Mouse (Mus musculus): ENCODE data around the gene Nhlh2.

Gene Nhlh2

DNA sequence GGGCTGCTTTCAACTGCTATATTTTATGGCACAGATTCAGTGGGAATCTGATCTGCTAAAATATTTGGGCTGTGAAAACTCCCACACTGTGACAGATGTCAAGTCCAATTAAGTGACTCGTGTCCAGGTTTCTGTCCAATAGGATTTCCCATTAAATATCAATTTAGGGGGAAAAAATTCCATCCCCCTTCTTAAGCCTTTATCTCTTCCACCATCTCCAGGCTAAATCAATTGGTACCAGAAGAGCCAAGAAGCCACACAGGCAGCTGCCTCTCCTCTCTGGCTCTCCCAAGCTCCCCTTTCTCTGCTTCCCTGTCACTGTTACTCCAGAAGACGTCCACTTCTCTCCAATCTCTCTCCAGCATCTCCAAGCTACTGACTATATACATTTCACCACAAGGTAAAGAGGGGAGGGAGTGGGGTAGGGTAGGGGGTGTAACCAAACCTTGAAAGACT, at the start of gene Nhlh2:
Nhlh2 (plus strand) TSS at position 151 of the 456 bp plus-strand sequence.
- DNase-seq (ENCODE audit: extremely low read depth, low read depth), result no peak

DNA sequence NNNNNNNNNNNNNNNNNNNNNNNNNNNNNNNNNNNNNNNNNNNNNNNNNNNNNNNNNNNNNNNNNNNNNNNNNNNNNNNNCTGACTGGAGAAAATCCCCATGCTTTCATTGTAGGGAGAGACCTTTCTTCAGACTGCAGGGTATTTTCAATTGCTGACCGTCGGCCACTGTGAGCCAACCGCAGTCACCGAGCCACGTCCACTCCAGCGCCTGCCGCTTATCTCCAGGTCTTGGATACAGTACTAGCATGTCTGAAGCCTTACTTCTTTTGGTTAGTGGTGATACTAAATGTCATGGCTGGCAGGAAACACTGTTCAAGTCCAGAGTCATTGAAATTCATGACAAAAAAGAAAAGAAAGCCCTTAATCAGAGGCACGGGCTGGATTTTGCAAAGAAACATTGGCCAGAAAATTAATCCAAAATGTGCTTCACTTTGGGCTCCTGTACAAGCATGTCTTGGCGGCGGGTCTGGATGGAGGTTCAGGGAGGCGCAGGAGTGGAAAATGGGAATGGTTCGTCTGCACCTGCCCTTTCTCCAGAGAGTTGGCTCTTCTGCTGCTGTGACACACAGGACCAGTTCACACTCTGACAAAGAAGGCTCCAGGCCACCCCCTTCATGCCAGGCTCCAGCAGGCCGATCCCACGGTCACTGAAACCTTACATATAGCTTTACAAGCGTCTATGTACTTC, 48.6 kb upstream of the Nhlh2 start:
- no peak for DNase-seq (ENCODE audit: extremely low read depth, low read depth)

- no peak for DNase-seq (ENCODE audit: extremely low read depth, low read depth)
Observed at GRCm38 (mm10) chr3:101963501-101963900, 46.4 kb upstream of the Nhlh2 start.

DNA sequence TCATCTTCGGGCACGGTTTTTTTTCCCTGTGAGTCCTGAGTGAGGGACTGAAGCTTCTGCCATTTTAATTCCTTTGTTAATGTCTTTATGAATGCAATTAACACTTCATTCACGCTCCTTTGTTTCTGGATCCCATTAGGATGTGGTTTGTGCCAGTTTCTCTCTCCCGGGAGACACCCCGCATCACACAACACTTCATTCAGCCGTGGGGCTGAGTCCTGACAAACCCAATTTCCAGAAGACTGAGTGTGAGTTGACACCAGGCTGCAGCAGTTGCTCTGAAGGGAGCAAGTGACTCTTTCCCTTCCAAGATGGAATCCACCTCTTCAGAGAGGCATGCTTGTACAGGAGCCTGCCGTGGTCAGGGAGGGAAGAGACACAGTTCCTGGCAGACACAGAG, 45.5 kb upstream of the Nhlh2 start:
- DNase-seq (ENCODE audit: extremely low read depth, low read depth), result no peak

DNA sequence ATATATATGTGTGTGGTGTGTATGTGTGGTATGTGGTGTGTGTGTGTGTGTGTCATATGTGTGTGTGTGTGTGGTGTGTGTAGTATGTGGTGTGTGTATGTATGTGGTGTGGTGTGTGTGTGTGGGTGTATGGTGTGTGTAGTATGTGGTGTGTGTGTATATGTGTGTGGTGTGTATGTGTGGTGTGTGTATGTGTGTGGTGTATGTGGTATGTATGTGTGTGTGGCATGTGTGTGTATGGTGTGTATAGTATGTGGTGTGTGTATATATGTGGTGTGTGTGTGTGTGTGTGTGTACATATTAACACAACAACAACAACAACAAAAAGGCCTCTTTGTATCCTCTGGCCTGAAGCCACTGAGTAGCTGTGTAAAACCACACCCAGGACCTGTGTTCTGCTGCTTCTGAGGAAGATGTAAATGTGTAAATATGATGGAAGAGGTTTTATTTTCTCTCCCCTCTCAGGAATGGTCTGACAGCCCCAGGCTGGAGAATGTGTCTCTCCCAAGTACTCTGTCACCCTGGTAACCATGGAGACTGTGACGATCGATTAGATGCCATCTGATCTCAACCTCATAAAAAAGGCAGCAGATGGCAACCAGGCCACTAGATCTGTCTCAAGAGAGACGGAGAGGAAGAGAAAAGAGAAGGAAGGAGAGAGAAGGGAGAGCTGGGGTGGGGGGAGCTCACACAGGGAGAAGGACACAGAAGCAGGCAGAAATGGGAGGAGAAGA, 42.9 kb upstream of the Nhlh2 start:
- no peak for DNase-seq (ENCODE audit: extremely low read depth, low read depth)

DNA sequence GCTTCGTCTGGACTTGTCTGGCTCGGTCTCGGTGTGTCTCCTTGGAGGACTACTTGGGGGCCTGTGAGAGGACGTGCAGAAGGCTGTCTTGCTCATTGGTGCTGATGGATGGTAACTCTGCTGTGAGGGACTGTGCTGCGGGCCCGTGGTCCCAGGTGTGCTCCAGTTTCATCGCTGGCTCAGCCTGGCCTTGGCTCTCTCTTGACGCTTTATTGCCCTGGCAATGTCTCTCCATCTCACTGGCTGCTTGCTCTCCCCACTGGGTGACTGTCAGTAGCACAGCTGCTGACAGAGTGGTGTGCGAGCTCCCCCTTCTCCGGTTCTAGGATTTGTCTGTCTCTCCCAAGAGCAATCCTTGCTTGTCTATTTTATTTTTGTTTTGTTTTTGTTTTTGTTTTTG, 34.5 kb upstream of the Nhlh2 start:
- no peak for DNase-seq (ENCODE audit: extremely low read depth, low read depth)

- no peak for DNase-seq (ENCODE audit: extremely low read depth, low read depth)
Observed at GRCm38 (mm10) chr3:101978299-101978994, 31.4 kb upstream of the Nhlh2 start.

- no peak for DNase-seq (ENCODE audit: extremely low read depth, low read depth)
Observed at GRCm38 (mm10) chr3:101983917-101984316, 26.0 kb upstream of the Nhlh2 start.

GRCm38 (mm10) chr3:101985634-101986033, 24.2 kb upstream of the Nhlh2 start:
- no peak for DNase-seq (ENCODE audit: extremely low read depth, low read depth)

- DNase-seq (ENCODE audit: extremely low read depth, low read depth), result no peak
Observed at GRCm38 (mm10) chr3:101990136-101990535, 19.7 kb upstream of the Nhlh2 start.

GRCm38 (mm10) chr3:101990995-101991516, 18.8 kb upstream of the Nhlh2 start:
- no peak for DNase-seq (ENCODE audit: extremely low read depth, low read depth)

DNA sequence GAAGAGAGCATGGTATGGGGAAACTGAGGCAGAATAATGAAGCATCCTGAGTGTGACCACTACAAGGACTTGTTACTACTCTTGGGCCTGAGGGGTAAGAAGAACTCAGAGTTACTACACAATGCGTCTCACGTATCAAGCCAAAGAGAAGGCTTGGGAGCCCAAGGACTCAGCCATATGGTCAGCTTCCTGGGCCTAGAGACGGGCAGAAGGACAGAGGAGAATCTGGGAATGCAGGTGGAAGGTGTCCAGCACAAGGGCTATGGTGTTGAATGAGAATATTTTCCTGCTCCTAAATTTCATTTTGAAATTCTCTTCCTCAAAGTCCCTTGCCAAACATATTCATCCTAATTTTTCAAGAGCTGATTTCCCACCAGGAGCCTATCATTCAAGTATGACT, 12.0 kb upstream of the Nhlh2 start:
- DNase-seq (ENCODE audit: extremely low read depth, low read depth), result no peak

DNA sequence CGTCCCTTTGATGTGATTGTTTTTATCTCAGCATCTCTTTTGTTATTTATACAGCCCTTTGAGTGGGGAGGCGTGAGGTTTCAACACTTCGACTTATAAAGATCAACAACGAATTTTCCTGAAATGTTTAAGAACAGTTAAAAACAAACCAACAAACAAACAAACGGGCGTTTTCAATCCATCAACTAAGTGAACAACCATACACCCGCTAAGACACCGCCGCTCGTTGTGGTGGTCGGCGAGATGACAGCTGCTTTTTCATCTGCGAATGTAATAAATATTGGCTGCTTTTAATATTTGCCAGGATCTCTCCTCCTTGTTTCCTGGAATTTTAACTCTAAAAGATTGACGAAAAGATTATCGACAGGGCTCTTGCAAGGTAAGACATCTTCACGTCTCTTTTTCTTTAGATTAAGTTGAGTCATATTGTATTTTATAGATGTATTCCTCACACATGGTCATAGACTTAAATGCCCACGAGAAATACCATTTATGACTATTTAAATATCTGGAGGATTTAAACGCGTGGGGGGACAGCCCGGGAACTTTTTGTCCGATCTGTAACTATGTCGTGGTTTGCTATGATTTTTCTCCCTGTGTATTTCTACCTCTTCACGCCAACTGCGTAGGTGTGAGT, 923 bp downstream of the Nhlh2 start:
- DNase-seq (ENCODE audit: extremely low read depth, low read depth), result no peak

DNA sequence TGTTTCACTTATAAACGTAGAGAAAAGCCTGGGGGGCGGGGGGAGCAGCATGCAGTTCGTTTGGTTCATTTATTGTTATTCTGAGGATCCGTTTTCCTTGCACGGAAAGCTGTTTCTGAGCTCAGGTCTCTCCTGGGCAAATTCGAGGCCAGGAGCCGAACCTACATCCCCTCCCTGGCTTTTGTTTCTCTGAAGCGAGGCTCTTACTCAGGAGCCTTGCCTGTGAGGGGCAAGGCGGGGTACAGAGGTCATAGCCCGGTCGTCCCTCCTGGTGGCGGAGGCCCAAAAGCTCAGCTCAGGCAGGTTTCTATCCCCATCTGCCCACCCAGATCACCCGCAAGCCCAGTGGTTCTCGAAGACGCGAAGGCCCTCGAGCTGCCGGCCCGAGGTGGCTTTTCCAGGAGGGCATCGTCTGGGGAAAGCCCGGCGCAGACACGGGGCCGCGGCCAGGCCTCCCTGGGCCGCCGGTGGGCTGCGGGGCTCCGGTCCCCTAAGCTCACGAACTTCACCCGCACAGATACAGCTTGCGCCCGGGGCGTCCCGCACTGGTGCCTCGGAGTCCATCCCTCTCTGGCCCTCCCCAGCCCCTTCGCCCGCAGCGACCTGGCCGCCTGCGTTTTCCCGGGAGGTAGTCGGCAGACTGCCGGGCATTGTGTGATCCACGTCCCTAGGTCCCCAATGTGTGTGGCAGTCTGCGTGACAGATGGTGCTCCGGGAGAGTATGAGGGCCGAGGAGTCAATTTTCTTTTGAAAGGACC, 1.6 kb downstream of the Nhlh2 start:
- DNase-seq (ENCODE audit: extremely low read depth, low read depth), result no peak

DNA sequence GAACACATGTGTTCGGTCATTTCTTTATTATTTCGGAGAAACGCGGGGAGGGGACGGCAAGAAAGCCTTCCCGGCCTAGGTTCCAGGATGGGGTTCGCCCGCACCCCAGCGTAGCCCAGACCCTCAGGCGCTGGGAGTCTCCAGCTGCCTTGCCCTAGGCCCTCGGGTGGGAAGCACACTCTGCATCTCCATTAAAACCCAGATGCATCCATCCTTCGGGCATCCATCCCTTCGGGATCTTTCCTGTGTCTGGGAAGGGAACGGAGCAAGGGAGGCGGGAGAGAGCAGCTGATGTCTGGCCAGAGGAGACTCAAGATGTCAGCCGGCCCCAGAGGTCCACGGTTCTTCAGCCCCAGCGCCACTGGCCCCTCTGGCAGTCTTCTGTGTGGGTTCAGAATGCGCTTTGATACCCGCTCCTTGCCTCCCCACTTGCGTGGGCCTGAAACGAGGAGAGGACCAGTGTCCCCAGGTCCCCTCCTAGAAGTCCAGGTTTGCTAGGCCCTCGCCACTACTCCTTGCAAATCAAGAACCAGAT, 2.3 kb downstream of the Nhlh2 start:
- no peak for DNase-seq (ENCODE audit: extremely low read depth, low read depth)

- DNase-seq (ENCODE audit: extremely low read depth, low read depth), result no peak
Observed at GRCm38 (mm10) chr3:102012611-102013211, 2.8 kb downstream of the Nhlh2 start.

DNA sequence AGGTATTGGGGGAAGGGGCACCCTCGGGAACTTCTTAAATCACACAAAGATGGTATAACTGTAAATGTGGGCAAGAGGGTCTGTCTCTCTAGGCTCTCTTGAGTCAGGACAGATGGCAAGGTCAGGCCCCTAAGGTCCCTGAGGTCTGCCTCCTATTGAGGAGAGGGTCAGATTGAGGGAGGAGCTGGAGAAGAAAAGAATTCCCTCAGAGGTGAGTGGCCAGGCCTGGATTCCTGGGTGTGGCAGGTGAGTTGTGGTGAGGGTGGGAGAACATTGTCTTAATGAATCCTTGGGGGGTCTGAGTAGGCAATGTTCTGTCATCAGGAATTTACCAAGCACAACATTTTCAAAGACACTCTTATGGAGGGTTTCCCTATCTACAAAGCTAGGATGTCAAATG, 10.7 kb downstream of the Nhlh2 start:
- no peak for DNase-seq (ENCODE audit: extremely low read depth, low read depth)

- no peak for DNase-seq (ENCODE audit: extremely low read depth, low read depth)
Observed at GRCm38 (mm10) chr3:102022721-102023120, 12.8 kb downstream of the Nhlh2 start.

DNA sequence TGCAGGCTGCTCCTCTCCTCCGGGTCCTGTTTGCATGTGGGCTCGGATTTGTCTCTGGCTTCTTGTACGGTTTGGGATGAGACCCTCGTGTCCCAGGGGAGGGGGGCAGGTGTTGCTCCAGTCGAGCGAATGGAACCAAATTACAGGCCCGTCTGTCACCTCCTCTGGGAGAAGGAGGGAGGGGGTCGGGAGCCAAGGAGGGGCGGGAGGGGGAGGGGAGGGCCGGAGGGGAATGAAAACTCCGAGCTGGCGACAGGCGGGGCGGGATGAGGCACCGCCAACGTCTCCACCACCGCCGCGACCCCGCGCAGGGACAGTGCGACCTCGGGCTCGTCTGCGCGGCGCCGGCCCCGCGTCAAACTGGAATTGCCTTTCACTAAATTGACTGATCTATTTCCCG, 13.5 kb downstream of the Nhlh2 start:
- DNase-seq (ENCODE audit: extremely low read depth, low read depth), result no peak

DNA sequence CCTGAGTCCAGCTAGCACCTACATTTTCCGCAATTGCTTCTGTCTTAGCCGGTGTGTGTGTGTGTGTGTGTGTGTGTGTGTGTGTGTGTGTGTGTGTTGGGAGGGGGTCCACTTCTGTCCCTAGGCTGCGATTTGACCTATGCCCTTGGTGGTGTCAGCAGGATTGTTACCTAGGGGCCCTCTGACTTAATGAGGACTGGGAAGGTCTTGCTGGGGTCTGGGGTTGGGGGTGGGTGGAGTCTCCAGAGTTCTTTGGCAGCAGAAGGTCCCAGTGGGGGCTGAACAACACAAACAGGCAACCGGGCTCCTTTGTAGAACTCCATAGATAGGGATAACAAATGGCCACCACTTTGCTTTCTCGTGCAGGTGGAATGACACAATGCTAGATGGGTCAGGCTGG, 14.0 kb downstream of the Nhlh2 start:
- no peak for DNase-seq (ENCODE audit: extremely low read depth, low read depth)
